Mouse (Mus musculus): ENCODE data around the gene Sobp.

GRCm38 (mm10) chr10:43143173-43143572, 31.2 kb downstream of the Sobp start:
- TF ChIP-seq POLR2A (IDR thresholded peaks at IDR 0.05; ENCODE audit: low read depth, low read length) (no peak), CTCF (IDR thresholded peaks at IDR 0.05; ENCODE audit: borderline replicate concordance, insufficient read depth, low read length) (no peak)

All from embryonic fibroblast, embryonic 13.5 days (primary cell).